Comparison of ENCODE assay signal across 23 mouse cellular contexts in genomic region chr8:120096486-120096885, GRCm38 (mm10). TPM values are rescaled to one million over a fixed set of nuclear protein-coding genes. Genes with fewer than 3 reads are reported as not detected.
DNase-seq lines count a peak whose midpoint lies in the region; ATAC-seq and TF ChIP-seq lines count a peak whose summit lies in the region.
"Had no signal": no experiment of that assay in that cellular context is flagged by ENCODE, and none has a peak within 500 bp of the region (broad histone marks: within the 10 kb centered on the region; RNA-seq: fewer than 3 reads in every experiment).

No protein-coding gene starts in this region.

- no peaks in the 10 kb centered on the region for H3K27me3 ChIP-seq in kidney, adult 2 months (replicated peaks; ENCODE audit: control insufficient read depth, insufficient read depth, low read length)
- H3K27me3 ChIP-seq in intestine, postnatal 0 days (replicated peaks; ENCODE audit: control insufficient read depth, insufficient read depth, low read length), result no peaks in the 10 kb centered on the region
- no peaks in the 10 kb centered on the region for H3K27me3 ChIP-seq in stomach, embryonic 15.5 days (replicated peaks)
- H3K27me3 ChIP-seq in hindbrain, embryonic 14.5 days (ENCODE audit: control insufficient read depth, insufficient read depth, low read length), result no peaks in the 10 kb centered on the region
- H3K27me3 ChIP-seq: heart, embryonic 15.5 days; liver, embryonic 15.5 days; megakaryocyte, embryonic 14.5 days; neural tube, embryonic 15.5 days had no signal

- 0 out of 2 replicates have a peak overlapping the region, but pooled peaks have one; percentile 1 for H3K9ac ChIP-seq in intestine, postnatal 0 days (ENCODE audit: low read depth, low read length)
- H3K9ac ChIP-seq in stomach, embryonic 15.5 days, result no peak overlapping the region
- H3K9ac ChIP-seq in hindbrain, embryonic 14.5 days, result no peak overlapping the region
- H3K9ac ChIP-seq: heart, embryonic 15.5 days; liver, embryonic 15.5 days; neural tube, embryonic 15.5 days had no signal

- H3K4me1 ChIP-seq in kidney, adult 2 months (ENCODE audit: control insufficient read depth, insufficient read depth, low read length), result no peaks in the 10 kb centered on the region; the same call in 1 of the 2 replicates
- H3K4me1 ChIP-seq in intestine, postnatal 0 days (replicated peaks; ENCODE audit: control insufficient read depth, insufficient read depth, low read length), result peaks cover 9% of the 10 kb centered on the region
- H3K4me1 ChIP-seq in stomach, embryonic 15.5 days, result peaks cover 13% of the 10 kb centered on the region
- H3K4me1 ChIP-seq in hindbrain, embryonic 14.5 days (replicated peaks; ENCODE audit: control insufficient read depth, insufficient read depth, low read length), result peaks cover 15% of the 10 kb centered on the region

- TF ChIP-seq CTCF in kidney, adult 2 months (conservative IDR thresholded peaks at IDR 0.05; ENCODE audit: insufficient read depth, insufficient read length, low read depth, low read length), result no peak
- no peak for TF ChIP-seq CTCF in intestine, postnatal 0 days (IDR thresholded peaks at IDR 0.05; ENCODE audit: low read depth)

- H3K9me3 ChIP-seq in intestine, postnatal 0 days (ENCODE audit: control insufficient read depth), result no peaks in the 10 kb centered on the region
- no peaks in the 10 kb centered on the region for H3K9me3 ChIP-seq in stomach, embryonic 15.5 days
- H3K9me3 ChIP-seq in hindbrain, embryonic 14.5 days (ENCODE audit: control insufficient read depth, low read length), result no peaks in the 10 kb centered on the region
- H3K9me3 ChIP-seq: embryonic facial prominence, embryonic 10.5 days; heart, embryonic 15.5 days; liver, embryonic 15.5 days; neural tube, embryonic 15.5 days had no signal

- WGBS in kidney, adult 2 months, result 49% methylated on average over 2 of the region's 2 CpGs
- 33% methylated on average over 2 of the region's 2 CpGs for WGBS in intestine, postnatal 0 days
- WGBS in stomach, embryonic 15.5 days, result 60% methylated on average over 2 of the region's 2 CpGs
- 83% methylated on average over 2 of the region's 2 CpGs for WGBS in hindbrain, embryonic 14.5 days

- peak; percentile 57 for DNase-seq in kidney, adult 2 months
- no peak for DNase-seq in kidney, postnatal 14 days
- peak; percentile 76 for DNase-seq in 3T3-L1 (ENCODE audit: low read depth, low spot score)
- DNase-seq in heart, adult 11 months, result no peak
- DNase-seq in hindbrain, embryonic 14.5 days (ENCODE audit: low spot score), result no peak
- DNase-seq: adrenal gland, postnatal 10 days; B cell, adult 2 months; cerebellum, adult 9-10 months; gastrocnemius, postnatal 10 days; heart, adult 2 months; heart, postnatal 4 days; layer of hippocampus, postnatal 36 days; lung, postnatal 14 days; right cerebral cortex, postnatal 14 days had no signal

- no peak overlapping the region for H3K27ac ChIP-seq in kidney, adult 2 months (ENCODE audit: insufficient read depth, low read depth, low read length)
- H3K27ac ChIP-seq in intestine, postnatal 0 days (ENCODE audit: low read depth, low read length), result peak overlapping the region; percentile 88
- 0 out of 2 replicates have a peak overlapping the region, but pooled peaks have one; percentile 13 for H3K27ac ChIP-seq in stomach, embryonic 15.5 days
- H3K27ac ChIP-seq in hindbrain, embryonic 14.5 days, result no peak overlapping the region
- H3K27ac ChIP-seq: embryonic facial prominence, embryonic 10.5 days; heart, adult 2 months; heart, embryonic 15.5 days; hindbrain, postnatal 0 days; liver, embryonic 15.5 days; neural tube, embryonic 15.5 days had no signal

- ATAC-seq in intestine, postnatal 0 days, result peak; percentile 70
- ATAC-seq in stomach, embryonic 15.5 days (ENCODE audit: insufficient read depth, low FRiP score, low read depth), result no peak
- no peak for ATAC-seq in hindbrain, embryonic 14.5 days (ENCODE audit: low FRiP score)
- ATAC-seq: hindbrain, postnatal 0 days; midbrain, embryonic 16.5 days had no signal

- H3K36me3 ChIP-seq in kidney, adult 2 months (ENCODE audit: control insufficient read depth, insufficient read depth, low read length), result no peaks in the 10 kb centered on the region
- peaks cover 15% of the 10 kb centered on the region for H3K36me3 ChIP-seq in intestine, postnatal 0 days (ENCODE audit: control insufficient read depth, insufficient read depth)
- H3K36me3 ChIP-seq in stomach, embryonic 15.5 days, result peaks cover 23% of the 10 kb centered on the region
- H3K36me3 ChIP-seq in hindbrain, embryonic 14.5 days (replicated peaks; ENCODE audit: control insufficient read depth, insufficient read depth), result peaks cover 22% of the 10 kb centered on the region

- TF ChIP-seq POLR2A in kidney, adult 2 months (IDR thresholded peaks at IDR 0.05; ENCODE audit: low read depth, low read length), result no peak

- H3K4me3 ChIP-seq in kidney, adult 2 months (ENCODE audit: insufficient read depth, low read depth, low read length), result no peak overlapping the region
- no peak overlapping the region for H3K4me3 ChIP-seq in intestine, postnatal 0 days (ENCODE audit: low read depth, low read length)
- no peak overlapping the region for H3K4me3 ChIP-seq in stomach, embryonic 15.5 days (replicated peaks)
- no peak overlapping the region for H3K4me3 ChIP-seq in hindbrain, embryonic 14.5 days (replicated peaks; ENCODE audit: low read length)
- H3K4me3 ChIP-seq: embryonic facial prominence, embryonic 10.5 days; heart, adult 2 months; heart, embryonic 15.5 days; liver, embryonic 15.5 days; megakaryocyte, embryonic 14.5 days; neural tube, embryonic 15.5 days had no signal

- H3K4me2 ChIP-seq in intestine, postnatal 0 days (replicated peaks; ENCODE audit: low read depth), result no peak overlapping the region
- no peak overlapping the region for H3K4me2 ChIP-seq in stomach, embryonic 15.5 days
- H3K4me2 ChIP-seq in hindbrain, embryonic 14.5 days (replicated peaks), result no peak overlapping the region
- H3K4me2 ChIP-seq: heart, embryonic 15.5 days; liver, embryonic 15.5 days; neural tube, embryonic 15.5 days had no signal

RNA-seq across cellular contexts. Expression of gene Zdhhc7, which starts 4.8 kb away (rescaled TPM):
- polyA plus RNA-seq in kidney, adult 2 months (2012; rRNA removed), result 58.7 and 68.2 TPM in 2 replicates
- 39.4 and 44.9 TPM in 2 replicates for polyA plus RNA-seq in intestine, postnatal 0 days (2015; fragmentation: Nextera tagmentation; extraction: Ambion mirVana)
- 32.1 and 35.3 TPM in 2 replicates for polyA plus RNA-seq in stomach, embryonic 15.5 days (2015; fragmentation: Nextera tagmentation; extraction: Ambion mirVana)
- 25.5 and 26.4 TPM in 2 replicates for polyA plus RNA-seq in hindbrain, embryonic 14.5 days (2014; fragmentation: Nextera tagmentation; extraction: Ambion mirVana)

RNA-seq across cellular contexts. Expression of gene 6430548M08Rik, which starts 17.5 kb away (rescaled TPM):
- polyA plus RNA-seq in kidney, adult 2 months (2012; rRNA removed), result 8.4 and 8.8 TPM in 2 replicates
- 6.0 and 7.1 TPM in 2 replicates for polyA plus RNA-seq in intestine, postnatal 0 days (2015; fragmentation: Nextera tagmentation; extraction: Ambion mirVana)
- 6.5 and 6.7 TPM in 2 replicates for polyA plus RNA-seq in stomach, embryonic 15.5 days (2015; fragmentation: Nextera tagmentation; extraction: Ambion mirVana)
- 40.1 and 42.3 TPM in 2 replicates for polyA plus RNA-seq in hindbrain, embryonic 14.5 days (2014; fragmentation: Nextera tagmentation; extraction: Ambion mirVana)

Comparison
In these comparisons a context has a peak if more than half of its experiments do, and no peak if none do; other contexts are left out.
1. DNase-seq: peak in kidney, adult 2 months (single experiment) and 3T3-L1 (single experiment); none in kidney, postnatal 14 days (single experiment), heart, adult 11 months (single experiment) and hindbrain, embryonic 14.5 days (single experiment).
2. H3K27ac ChIP-seq: peak in intestine, postnatal 0 days (single experiment) and stomach, embryonic 15.5 days (single experiment); none in kidney, adult 2 months (single experiment) and hindbrain, embryonic 14.5 days (single experiment).